Mouse (Mus musculus): Measurements from ENCODE around the gene Fbn1. TPM values are rescaled to one million over a fixed set of nuclear protein-coding genes. Genes with fewer than 3 reads are reported as not detected.

Fbn1 gene
- total RNA-seq, 2 experiments from 2014 or later: 10.3 to 13.2 TPM

DNA sequence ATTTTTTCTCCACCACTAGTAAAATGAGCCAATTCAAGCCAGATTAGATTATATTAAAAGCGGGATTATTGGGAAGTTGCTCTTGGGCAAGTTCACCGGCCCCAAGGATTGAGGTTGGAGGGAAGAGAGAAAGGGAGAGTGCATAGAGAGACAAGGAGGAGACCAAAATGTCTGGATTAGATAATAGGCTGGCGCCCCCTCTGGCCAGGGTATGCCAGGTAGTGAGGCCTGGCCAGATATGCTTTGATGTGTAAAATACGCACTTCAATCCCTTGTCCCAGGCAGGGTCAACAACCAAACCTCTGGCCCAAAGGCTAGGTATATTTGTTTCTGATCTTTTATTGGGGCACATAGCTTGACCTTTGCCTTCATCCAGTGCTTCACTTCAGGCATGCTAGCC, 256.0 kb downstream of the Fbn1 start:
- DNase-seq (ENCODE audit: low spot score in 2 of 2): no peak

Other genes with a start within 250 kb of the Fbn1 start
- under 1 TPM; 0.16 to 0.22 TPM for gene Gm9913, start 2.9 kb downstream of the Fbn1 start, total RNA-seq (2021)
- 1 to 10 TPM; 2.8 to 4.0 TPM for gene Cep152, start 117.1 kb upstream of the Fbn1 start, total RNA-seq (2021)
- gene Eid1, start 165.1 kb upstream of the Fbn1 start, total RNA-seq (2021): 100 to 1,000 TPM; 463 to 466 TPM
- gene Shc4, start 216.2 kb upstream of the Fbn1 start, total RNA-seq (2021): 1 to 10 TPM; 6.5 to 6.8 TPM